Mouse (Mus musculus) E14TG2a.4 (cell line): ENCODE data around the gene Mrgprd.

ENCODE experiments used
- CTCF ChIP-seq: conservative IDR thresholded peaks from 2 replicates; pipeline ENCODE4 v1.5.1; 2014; ENCODE audit warnings: low read length
- NANOG ChIP-seq: IDR thresholded peaks from 2 replicates; pipeline ENCODE4 v1.6.1; 2014; ENCODE audit warnings: borderline replicate concordance, low read length, mixed read lengths

- TF ChIP-seq NANOG (no peak), CTCF (no peak)
These were observed 14.2 kb upstream of the Mrgprd start, which contains the start of gene Mrgprf for GRCm38 (mm10) chr7:145300321-145301007.
